Mouse (Mus musculus) neural tube, embryonic 13.5 days (tissue): ENCODE data around the gene Capza2. TPM values are rescaled to one million over a fixed set of nuclear protein-coding genes. Genes with fewer than 3 reads are reported as not detected.
"Not testable (repeated sequence)": the region's sequence is repeated elsewhere in the genome, so short reads cannot be mapped to it uniquely, and the experiment has no call there.

Source experiments
- ATAC-seq: fragments of 200-750 bp; cut with Nextera tagmentation; 2 replicates; pipeline ENCODE4 v1.8.0; 2017; ENCODE audit warnings: low read depth, mild to moderate bottlenecking, moderate TSS enrichment, moderate library complexity
- H3K27ac ChIP-seq: fragments of 300-500 bp; sonication (generic); replicated peaks from 2 replicates; pipeline ENCODE4 v1.5.1; 2015; ENCODE audit warnings: moderate library complexity, mild to moderate bottlenecking, inconsistent platforms
- H3K27me3 ChIP-seq: fragments of 300-500 bp; sonication (generic); 2 replicates; pipeline ENCODE4 v1.6.1; 2015; ENCODE audit warnings: mild to moderate bottlenecking, inconsistent platforms
- H3K36me3 ChIP-seq: fragments of 300-500 bp; sonication (generic); 2 replicates; pipeline ENCODE4 v1.6.1; 2015; ENCODE audit warnings: mild to moderate bottlenecking, inconsistent platforms
- H3K4me1 ChIP-seq: fragments of 300-500 bp; sonication (generic); replicated peaks from 2 replicates; pipeline ENCODE4 v1.6.1; 2015; ENCODE audit warnings: inconsistent platforms
- H3K4me2 ChIP-seq: fragments of 300-500 bp; sonication (generic); 2 replicates; pipeline ENCODE4 v1.6.1; 2015; ENCODE audit warnings: inconsistent platforms, mild to moderate bottlenecking, moderate library complexity
- H3K4me3 ChIP-seq: fragments of 300-500 bp; sonication (generic); 2 replicates; pipeline ENCODE4 v1.5.1; 2015; ENCODE audit warnings: mild to moderate bottlenecking, inconsistent platforms
- H3K9ac ChIP-seq: fragments of 300-500 bp; sonication (generic); 2 replicates; pipeline ENCODE4 v1.6.1; 2015; ENCODE audit warnings: moderate library complexity, mild to moderate bottlenecking, inconsistent platforms
- H3K9me3 ChIP-seq: fragments of 300-500 bp; sonication (generic); 2 replicates; pipeline ENCODE4 v1.6.1; 2016; ENCODE audit warnings: inconsistent platforms
- WGBS: fragments of 180-500 bp; shearing (Covaris S2); methylation state at CpG from one replicate; pipeline ENCODE4 v1.1.7; 2015; 5-methylcytosine and 5-hydroxymethylcytosine counted together
- polyA plus RNA-seq: library from polyadenylated mRNA; unstranded; fragments of >200 nt; fragmentation: Nextera tagmentation; extraction: Ambion mirVana; gene quantifications from 2 replicates; pipeline ENCODE4 v1.2.1, GENCODE M21; 2015

Gene Capza2
- polyA plus RNA-seq, 1 experiment from 2014 or later: 262 TPM

DNA sequence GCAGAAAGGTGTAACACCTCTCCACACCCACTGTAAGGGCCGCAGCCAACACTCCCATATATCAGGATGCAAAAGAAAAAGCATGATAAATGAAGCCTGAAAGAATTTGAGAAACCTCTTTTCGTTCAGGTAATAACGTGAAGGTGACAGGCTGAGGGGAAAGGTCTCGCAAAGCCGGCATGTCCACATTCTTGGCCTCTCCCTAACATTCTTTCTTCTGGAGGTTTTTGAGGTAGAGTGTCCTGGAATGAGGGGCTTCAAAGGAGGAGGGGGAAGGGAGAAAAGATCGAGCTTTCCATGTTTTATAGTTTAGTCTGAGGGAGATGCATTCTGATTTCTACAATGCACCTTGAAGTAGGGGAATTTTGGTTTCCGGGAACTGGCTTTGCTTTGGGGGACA is 56.6 kb downstream of the Capza2 start, which contains the start of gene St7:
Gene St7, plus strand, starts transcription at position 287 of the 400 bp plus-strand sequence.
- Histone ChIP-seq H3K27ac (peak within 1 kb of the TSS; percentile 78), H3K4me2 (peak within 1 kb of the TSS; percentile 92), H3K4me3 (peak within 1 kb of the TSS; percentile 77), H3K27me3 (0 out of 2 replicates have a peak, but pooled peaks cover 3% of the 10 kb centered on the region), H3K9ac (peak within 1 kb of the TSS; percentile 76), H3K4me1 (peaks cover 14% of the 10 kb centered on the region), H3K36me3 (no peaks in the 10 kb centered on the region), H3K9me3 (no peaks in the 10 kb centered on the region)
- ATAC-seq: no peak
- WGBS: 83% methylated on average over 7 of the region's 7 CpGs

DNA sequence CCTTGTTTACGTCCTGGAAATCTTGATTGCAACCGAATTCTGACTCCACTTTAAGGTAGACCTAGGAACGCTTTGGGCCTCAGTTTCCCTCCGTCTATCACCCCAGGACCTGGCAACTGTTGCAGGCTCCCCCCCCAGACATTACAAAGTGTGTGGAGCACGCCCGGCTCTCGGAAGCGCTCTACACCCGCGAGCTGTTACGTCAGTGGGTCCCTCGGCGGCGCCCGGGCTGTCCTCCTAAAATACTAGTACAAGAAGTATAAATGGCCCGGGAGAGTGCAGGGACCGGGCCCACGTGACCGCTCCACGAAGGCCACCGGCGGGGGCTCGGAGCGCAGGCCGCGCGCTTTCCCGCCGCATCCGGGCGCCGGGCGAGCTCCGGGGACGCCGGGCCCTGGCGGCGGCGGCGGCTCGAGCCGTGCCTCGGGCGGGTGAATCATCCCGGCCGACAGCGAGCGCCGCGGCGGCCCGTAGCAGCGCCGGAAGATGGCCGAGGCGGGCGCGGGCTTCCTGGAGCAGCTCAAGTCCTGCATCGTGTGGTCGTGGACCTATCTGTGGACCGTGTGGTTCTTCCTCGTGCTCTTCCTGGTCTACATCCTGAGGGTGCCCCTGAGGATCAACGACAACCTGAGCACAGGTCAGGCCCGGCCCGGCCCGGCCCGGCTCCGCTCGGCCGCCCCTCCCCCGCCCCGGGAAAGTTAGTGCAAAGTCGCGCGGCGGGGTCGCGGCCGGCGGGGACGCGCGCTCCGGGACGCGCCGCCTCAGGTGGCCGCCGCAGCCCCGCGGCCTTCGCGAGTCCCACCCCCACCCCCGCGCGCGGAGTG is 57.9 kb downstream of the Capza2 start:
- peak overlapping the region; percentile 76 for H3K9ac ChIP-seq
- WGBS: under 1% methylated on average over 70 of the region's 97 CpGs
- H3K4me2 ChIP-seq: peak overlapping the region; percentile 92
- peak overlapping the region; percentile 77 for H3K4me3 ChIP-seq
- peak overlapping the region; percentile 78 for H3K27ac ChIP-seq
- 0 out of 2 replicates have a peak, but pooled peaks cover 3% of the 10 kb centered on the region for H3K27me3 ChIP-seq
- no peaks in the 10 kb centered on the region for H3K36me3 ChIP-seq
- H3K4me1 ChIP-seq: peaks cover 14% of the 10 kb centered on the region
- H3K9me3 ChIP-seq: no peaks in the 10 kb centered on the region
- ATAC-seq: peak; percentile 94

DNA sequence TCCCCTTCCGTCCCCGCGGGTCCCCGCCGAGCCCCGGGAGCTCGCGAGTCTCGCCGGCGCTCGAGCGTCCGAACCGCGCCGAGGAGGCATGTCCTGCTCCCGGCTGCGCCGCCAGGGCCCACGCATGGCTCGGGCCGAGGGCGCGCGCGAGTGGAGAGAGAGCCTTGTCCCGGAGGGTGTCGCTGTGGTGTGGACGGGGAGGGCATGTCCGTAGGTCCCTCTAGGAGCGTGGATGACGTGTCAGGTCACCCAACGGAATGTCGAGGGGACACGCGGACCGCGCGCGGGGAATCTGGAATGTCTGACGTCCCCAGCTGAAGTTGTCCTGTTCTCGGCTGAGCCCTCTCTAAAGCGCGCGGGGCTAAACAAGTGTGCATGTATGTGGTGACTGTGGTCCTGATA is 58.5 kb downstream of the Capza2 start:
- WGBS: under 1% methylated on average over 41 of the region's 46 CpGs
- peak; percentile 90 for ATAC-seq
- Histone ChIP-seq H3K36me3 (no peaks in the 10 kb centered on the region), H3K4me3 (peak overlapping the region; percentile 77), H3K27ac (peak overlapping the region; percentile 78; the same call in 1 of the 2 replicates), H3K4me2 (peak overlapping the region; percentile 92), H3K9me3 (no peaks in the 10 kb centered on the region), H3K4me1 (peaks cover 14% of the 10 kb centered on the region), H3K27me3 (0 out of 2 replicates have a peak, but pooled peaks cover 3% of the 10 kb centered on the region), H3K9ac (peak overlapping the region; percentile 76)

DNA sequence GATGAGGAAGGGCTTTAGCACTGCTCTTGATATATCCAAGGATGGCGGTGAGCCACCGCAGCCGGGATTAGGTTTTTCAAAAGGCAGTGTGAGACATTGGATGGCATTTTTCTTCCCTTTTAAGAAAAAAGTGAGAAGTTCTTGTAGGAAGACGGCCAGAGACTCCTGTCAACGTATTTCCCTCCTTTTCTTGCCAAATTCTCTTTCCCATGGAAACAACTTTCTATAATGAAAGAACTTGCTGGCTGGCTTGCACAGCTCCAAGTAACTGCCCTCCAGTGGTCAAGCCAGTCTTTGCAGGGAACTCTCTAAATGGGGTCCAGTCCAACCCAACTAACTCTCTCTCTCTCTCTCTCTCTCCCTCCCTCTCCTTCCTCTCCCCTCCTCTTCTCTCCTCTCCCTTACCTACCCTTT is 60.3 kb downstream of the Capza2 start:
- 56% methylated on average over 5 of the region's 5 CpGs for WGBS
- Histone ChIP-seq H3K4me2 (no peak overlapping the region), H3K36me3 (no peaks in the 10 kb centered on the region), H3K9me3 (no peaks in the 10 kb centered on the region), H3K4me3 (no peak overlapping the region), H3K27ac (no peak overlapping the region), H3K9ac (no peak overlapping the region), H3K4me1 (peaks cover 22% of the 10 kb centered on the region), H3K27me3 (0 out of 2 replicates have a peak, but pooled peaks cover 3% of the 10 kb centered on the region)
- ATAC-seq: no peak

DNA sequence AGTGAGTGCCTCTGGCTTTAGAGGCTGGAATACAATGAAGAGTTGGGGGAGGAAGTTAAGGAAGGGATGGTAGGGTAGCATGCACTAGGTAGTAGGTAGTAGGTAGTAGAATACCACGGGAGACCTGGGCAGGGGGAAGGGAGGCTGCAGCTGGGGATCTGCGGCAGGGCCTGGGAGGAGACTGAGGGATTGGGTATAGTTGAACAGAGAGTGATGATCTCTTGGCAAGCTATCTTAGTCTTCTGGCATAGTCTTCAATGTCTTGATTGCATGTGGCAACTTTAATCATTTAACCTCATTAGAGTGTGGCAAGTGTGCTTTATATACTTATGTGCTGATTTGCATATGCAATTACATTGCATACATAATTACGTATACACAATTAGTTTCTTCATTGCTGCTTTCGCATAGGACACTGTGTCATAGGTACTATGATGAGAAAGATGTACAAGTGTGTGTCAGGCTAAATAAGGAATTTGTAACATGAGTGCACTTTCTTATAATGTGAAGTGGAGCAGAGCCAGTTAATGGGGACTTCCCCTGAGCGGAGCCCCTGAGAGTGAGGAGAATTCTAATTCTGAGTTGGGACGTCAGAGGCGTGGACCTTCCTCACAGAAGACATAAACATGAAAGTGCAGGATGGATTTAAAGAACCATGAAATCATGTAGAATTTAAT is 65.0 kb downstream of the Capza2 start:
- no peak overlapping the region for H3K27ac ChIP-seq
- peak; percentile 53; the same call in 1 of the 2 replicates for ATAC-seq
- no peak overlapping the region for H3K9ac ChIP-seq
- no peaks in the 10 kb centered on the region for H3K36me3 ChIP-seq
- H3K27me3 ChIP-seq: no peaks in the 10 kb centered on the region
- H3K4me3 ChIP-seq: no peak overlapping the region
- no peak overlapping the region for H3K4me2 ChIP-seq
- peaks cover 14% of the 10 kb centered on the region for H3K4me1 ChIP-seq
- H3K9me3 ChIP-seq: no peaks in the 10 kb centered on the region
- 42% methylated on average over 7 of the region's 7 CpGs for WGBS

DNA sequence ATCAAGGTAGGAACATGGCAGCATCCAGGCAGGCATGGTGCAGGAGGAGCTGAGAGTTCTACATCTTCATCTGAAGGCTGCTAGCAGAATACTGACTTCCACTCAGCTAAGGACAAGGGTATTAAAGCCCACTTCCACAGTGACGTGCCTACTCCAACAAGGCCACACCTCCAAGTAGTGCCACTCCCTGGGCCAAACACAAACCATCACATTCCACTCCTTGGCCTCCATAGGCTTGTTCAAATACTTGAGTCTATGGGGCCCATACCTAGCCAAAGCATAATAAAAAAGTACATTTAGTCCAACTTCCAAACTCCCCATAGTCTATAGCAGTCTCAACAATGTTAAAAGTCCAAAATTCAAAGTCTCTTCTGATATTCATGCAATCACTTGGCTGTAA is 68.0 kb downstream of the Capza2 start:
- H3K9me3 ChIP-seq, H3K4me3 ChIP-seq, H3K27ac ChIP-seq, H3K9ac ChIP-seq, H3K36me3 ChIP-seq, H3K4me2 ChIP-seq, ATAC-seq, H3K27me3 ChIP-seq: not testable (repeated sequence)
- peaks cover 11% of the 10 kb centered on the region for H3K4me1 ChIP-seq
- 92% methylated on average over 1 of the region's 1 CpGs for WGBS

DNA sequence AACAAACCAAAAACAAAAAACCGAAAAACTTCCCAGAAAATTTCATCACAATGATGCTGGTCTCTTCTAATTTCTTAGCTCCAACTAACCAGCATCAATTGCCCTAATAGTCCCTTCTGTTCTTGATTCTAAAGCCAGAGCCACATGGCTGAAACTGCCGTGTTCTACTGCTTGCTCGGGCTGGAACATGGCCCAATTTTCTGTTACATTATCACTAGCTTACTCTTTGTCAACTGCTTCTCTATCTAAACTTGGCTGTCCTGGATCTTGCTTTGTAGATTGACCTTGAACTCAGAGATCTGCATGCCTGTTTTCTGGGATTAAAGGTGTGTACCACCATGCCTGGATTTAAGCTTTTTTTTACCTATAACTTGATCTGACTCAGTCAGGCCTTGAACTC is 69.9 kb downstream of the Capza2 start:
- Histone ChIP-seq H3K9ac (no peak overlapping the region), H3K27me3 (no peaks in the 10 kb centered on the region), H3K27ac (no peak overlapping the region), H3K4me1 (peaks cover 7% of the 10 kb centered on the region; the same call in 1 of the 2 replicates), H3K36me3 (no peaks in the 10 kb centered on the region), H3K4me2 (no peak overlapping the region), H3K4me3 (no peak overlapping the region), H3K9me3 (no peaks in the 10 kb centered on the region)
- WGBS: 93% methylated on average over 3 of the region's 3 CpGs
- no peak for ATAC-seq

Other genes with a start within 250 kb of the Capza2 start
- 3.7 and 4.0 TPM in 2 replicates for gene Met, start 172.4 kb upstream of the Capza2 start, polyA plus RNA-seq
- 56.9 and 60.6 TPM in 2 replicates for gene St7, start 56.7 kb downstream of the Capza2 start, polyA plus RNA-seq